Mouse (Mus musculus) brain, embryonic 14.5 days (tissue): ENCODE results near the gene Ccdc107.

Experiments used
- CTCF ChIP-seq: fragments of 200-500 bp; IDR thresholded peaks from 2 replicates; pipeline ENCODE4 v1.5.1; 2012; ENCODE audit warnings: inconsistent platforms, mild to moderate bottlenecking, moderate library complexity, borderline replicate concordance; ENCODE audit not compliant: insufficient read depth, insufficient read length; ENCODE audit errors: extremely low read depth
- POLR2A ChIP-seq: fragments of 200-500 bp; IDR thresholded peaks from 2 replicates; pipeline ENCODE4 v1.6.1; 2012; ENCODE audit warnings: mild to moderate bottlenecking, inconsistent platforms, borderline replicate concordance; ENCODE audit not compliant: poor library complexity, insufficient read depth, insufficient read length, severe bottlenecking; ENCODE audit errors: extremely low read depth

- TF ChIP-seq CTCF (no peak), POLR2A (no peak)
Measured at GRCm38 (mm10) chr4:43490801-43491200, 1.9 kb upstream of the Ccdc107 start.
